Mouse (Mus musculus): ENCODE measurements around the gene Mesp1. TPM values are rescaled to one million over a fixed set of nuclear protein-coding genes. Genes with fewer than 3 reads are reported as not detected.

The Mesp1 gene
- polyA plus RNA-seq, 1 experiment from 2014 or later: not detected

DNA sequence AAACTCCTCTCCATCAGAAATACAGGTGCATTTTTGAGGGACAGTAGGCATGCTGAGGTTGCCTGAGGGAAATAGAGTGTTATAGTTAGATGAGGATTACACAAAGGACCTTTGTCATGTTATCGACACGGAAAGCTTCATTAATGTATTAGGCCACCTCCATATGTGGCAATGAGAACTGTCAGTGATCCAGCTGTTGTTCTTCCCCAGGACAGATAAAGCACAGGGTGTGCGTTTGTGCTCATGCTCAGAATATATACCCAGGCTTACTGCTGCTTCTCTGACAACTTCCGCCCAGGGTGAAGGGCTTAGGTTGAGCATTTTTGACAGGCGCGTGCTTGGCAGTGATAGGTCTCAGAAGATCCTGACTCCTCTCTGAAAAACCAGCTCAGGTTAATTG, 44.1 kb downstream of the Mesp1 start:
- no peaks in the 10 kb centered on the region for H3K36me3 ChIP-seq
- H3K4me2 ChIP-seq (replicated peaks): no peak overlapping the region
- no peak for ATAC-seq (ENCODE audit: low FRiP score, low read depth)
- no peak overlapping the region for H3K27ac ChIP-seq (replicated peaks)
- no peak overlapping the region for H3K9ac ChIP-seq (replicated peaks)
- H3K4me3 ChIP-seq: no peak overlapping the region
- 84% methylated on average over 6 of the region's 6 CpGs for WGBS
- no peaks in the 10 kb centered on the region for H3K27me3 ChIP-seq
- no peaks in the 10 kb centered on the region for H3K4me1 ChIP-seq
- no peaks in the 10 kb centered on the region for H3K9me3 ChIP-seq

- Histone ChIP-seq H3K9ac (replicated peaks) (no peak overlapping the region), H3K4me1 (peaks cover 4% of the 10 kb centered on the region; the same call in 1 of the 2 replicates), H3K4me3 (no peak overlapping the region), H3K27me3 (no peaks in the 10 kb centered on the region), H3K4me2 (replicated peaks) (no peak overlapping the region), H3K36me3 (no peaks in the 10 kb centered on the region), H3K27ac (replicated peaks) (no peak overlapping the region), H3K9me3 (no peaks in the 10 kb centered on the region)
- no peak for ATAC-seq (ENCODE audit: low FRiP score, low read depth)
- WGBS: 87% methylated on average over 6 of the region's 6 CpGs
Observed at GRCm38 (mm10) chr7:79747659-79748058, 45.9 kb downstream of the Mesp1 start.

GRCm38 (mm10) chr7:79744585-79744984, 49.0 kb downstream of the Mesp1 start:
- Histone ChIP-seq H3K9me3 (no peaks in the 10 kb centered on the region), H3K27me3 (no peaks in the 10 kb centered on the region), H3K9ac (replicated peaks) (no peak overlapping the region), H3K4me1 (peaks cover 4% of the 10 kb centered on the region; the same call in 1 of the 2 replicates), H3K36me3 (no peaks in the 10 kb centered on the region), H3K4me3 (no peak overlapping the region), H3K4me2 (replicated peaks) (no peak overlapping the region), H3K27ac (replicated peaks) (no peak overlapping the region)
- WGBS: 80% methylated on average over 5 of the region's 5 CpGs
- no peak for ATAC-seq (ENCODE audit: low FRiP score, low read depth)

DNA sequence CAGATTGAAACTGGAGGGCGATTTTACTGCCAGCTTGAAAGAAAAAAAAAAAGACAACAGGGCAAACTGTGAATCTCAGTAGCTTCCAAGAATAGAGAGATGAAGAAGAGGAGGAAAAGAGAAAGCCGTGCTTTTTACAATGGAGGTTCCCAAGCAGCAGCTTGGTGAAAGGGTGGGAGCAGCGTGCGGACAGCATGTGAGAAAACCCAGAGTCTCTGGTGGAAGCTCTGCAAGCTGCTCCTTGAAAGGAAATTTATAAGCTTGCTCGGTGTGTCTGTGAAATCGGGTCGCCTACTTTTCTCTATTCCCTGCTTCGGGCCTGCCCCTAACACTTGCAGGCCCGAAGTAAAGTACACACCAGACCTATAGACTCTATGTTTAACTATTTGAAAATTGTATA, 49.5 kb downstream of the Mesp1 start:
- Histone ChIP-seq H3K9me3 (no peaks in the 10 kb centered on the region), H3K36me3 (no peaks in the 10 kb centered on the region), H3K4me1 (peaks cover 4% of the 10 kb centered on the region; the same call in 1 of the 2 replicates), H3K4me3 (no peak overlapping the region), H3K4me2 (replicated peaks) (no peak overlapping the region), H3K27me3 (no peaks in the 10 kb centered on the region), H3K27ac (replicated peaks) (no peak overlapping the region), H3K9ac (replicated peaks) (no peak overlapping the region)
- WGBS: 91% methylated on average over 9 of the region's 9 CpGs
- no peak for ATAC-seq (ENCODE audit: low FRiP score, low read depth)

DNA sequence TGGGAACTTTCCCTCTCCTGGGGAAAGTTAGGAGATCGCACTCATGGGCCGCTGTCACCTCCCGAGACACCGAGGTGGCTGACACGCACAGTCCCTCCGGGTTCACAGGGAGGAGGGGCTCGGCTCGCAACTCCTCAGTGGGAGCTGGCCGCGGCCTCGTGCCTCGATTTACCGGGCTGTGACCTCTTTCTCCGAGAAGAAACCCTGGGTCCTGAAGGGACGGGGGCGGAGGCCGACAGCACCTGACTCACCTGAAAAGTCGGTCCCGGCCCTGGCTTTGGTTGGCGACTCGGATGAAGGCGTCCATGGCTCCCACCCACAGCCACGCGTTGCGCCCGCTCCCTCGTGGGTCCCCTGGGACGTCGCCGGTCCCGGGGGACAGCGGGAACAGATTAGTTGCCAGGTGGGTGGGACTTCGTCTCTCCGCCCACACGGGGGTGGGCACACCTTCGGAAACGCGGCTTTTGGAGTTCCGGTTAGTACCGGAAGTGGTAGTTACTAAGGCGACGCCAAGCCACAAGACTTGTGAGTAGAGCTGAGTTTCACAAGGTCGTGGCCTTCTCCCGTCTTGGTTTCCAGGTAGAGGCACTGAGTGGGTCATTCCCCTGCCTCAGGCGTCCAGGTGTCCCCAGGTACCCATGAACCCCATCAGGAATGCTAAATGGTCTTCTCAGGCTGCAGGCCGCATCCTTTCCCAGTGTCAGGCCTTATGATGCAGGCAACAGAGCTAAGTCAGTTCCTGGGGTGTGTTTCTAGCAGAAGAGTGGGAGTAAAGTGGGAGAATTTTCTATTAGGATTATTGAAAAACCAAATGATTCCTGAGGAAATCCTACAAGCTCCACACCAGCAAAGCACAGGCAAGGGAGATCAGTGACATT, 50.7 kb downstream of the Mesp1 start, which contains the start of the genes Pex11a and Wdr93:
Gene Pex11a, minus strand, starts transcription at position 473 of the 878 bp plus-strand sequence.
Gene Wdr93, plus strand, starts transcription at position 505 of the 878 bp plus-strand sequence.
- H3K4me3 ChIP-seq: peak within 1 kb of the TSS; percentile 64
- no peaks in the 10 kb centered on the region for H3K27me3 ChIP-seq
- ATAC-seq (ENCODE audit: low FRiP score, low read depth): peak; percentile 84
- peaks cover 4% of the 10 kb centered on the region; the same call in 1 of the 2 replicates for H3K4me1 ChIP-seq
- H3K9ac ChIP-seq (replicated peaks): peak within 1 kb of the TSS; percentile 54
- no peaks in the 10 kb centered on the region for H3K9me3 ChIP-seq
- H3K4me2 ChIP-seq (replicated peaks): peak within 1 kb of the TSS; percentile 91
- 2% methylated on average over 46 of the region's 46 CpGs for WGBS
- no peak within 1 kb of the TSS for H3K27ac ChIP-seq (replicated peaks)
- no peaks in the 10 kb centered on the region for H3K36me3 ChIP-seq

DNA sequence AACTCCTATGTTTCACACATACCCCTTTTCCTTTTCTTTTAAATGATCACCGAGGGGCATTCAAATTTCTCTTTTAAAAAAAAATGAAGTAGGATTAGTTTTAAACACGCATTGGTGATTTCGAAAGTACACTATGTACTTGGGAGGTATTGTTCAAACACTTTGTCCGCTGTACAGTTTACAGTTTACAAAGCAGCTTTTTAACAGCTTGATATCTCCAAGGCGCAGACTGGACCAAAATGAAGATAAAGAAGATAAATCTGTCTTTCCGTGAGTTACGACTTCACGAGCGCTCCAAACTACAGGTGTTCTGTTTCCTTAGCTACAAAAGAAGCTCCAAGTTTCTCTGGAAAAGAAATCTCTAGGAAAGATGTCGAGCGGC, 51.3 kb downstream of the Mesp1 start:
- peak overlapping the region; percentile 91 for H3K4me2 ChIP-seq (replicated peaks)
- no peak for ATAC-seq (ENCODE audit: low FRiP score, low read depth)
- WGBS: 27% methylated on average over 11 of the region's 11 CpGs
- H3K27me3 ChIP-seq: no peaks in the 10 kb centered on the region
- H3K9ac ChIP-seq (replicated peaks): peak overlapping the region; percentile 54
- H3K4me3 ChIP-seq: peak overlapping the region; percentile 64
- peaks cover under 1% of the 10 kb centered on the region; the same call in 1 of the 2 replicates for H3K36me3 ChIP-seq
- H3K27ac ChIP-seq (replicated peaks): no peak overlapping the region
- H3K9me3 ChIP-seq: no peaks in the 10 kb centered on the region
- H3K4me1 ChIP-seq: peaks cover 4% of the 10 kb centered on the region; the same call in 1 of the 2 replicates

Other genes starting within 250 kb of the Mesp1 start
- gene Rhcg, start 176.1 kb downstream of the Mesp1 start, polyA plus RNA-seq (2016; fragmentation: Nextera tagmentation; extraction: Ambion mirVana): 1.5 and 2.2 TPM in 2 replicates
- 14.4 and 15.0 TPM in 2 replicates for gene Ticrr, start 133.6 kb downstream of the Mesp1 start, polyA plus RNA-seq (2016; fragmentation: Nextera tagmentation; extraction: Ambion mirVana)
- 7.2 and 7.5 TPM in 2 replicates for gene Kif7, start 78.1 kb downstream of the Mesp1 start, polyA plus RNA-seq (2016; fragmentation: Nextera tagmentation; extraction: Ambion mirVana)
- gene Plin1, start 60.9 kb downstream of the Mesp1 start, polyA plus RNA-seq (2016; fragmentation: Nextera tagmentation; extraction: Ambion mirVana): not detected in 2 replicates
- gene Pex11a, start 50.7 kb downstream of the Mesp1 start, polyA plus RNA-seq (2016; fragmentation: Nextera tagmentation; extraction: Ambion mirVana): 8.1 and 8.8 TPM in 2 replicates
- 0.13 and 0.34 TPM in 2 replicates for gene Wdr93, start 50.6 kb downstream of the Mesp1 start, polyA plus RNA-seq (2016; fragmentation: Nextera tagmentation; extraction: Ambion mirVana)
- 0.20 and 0.46 TPM in 2 replicates for gene Mesp2, start 16.9 kb upstream of the Mesp1 start, polyA plus RNA-seq (2016; fragmentation: Nextera tagmentation; extraction: Ambion mirVana)
- 2.0 and 2.3 TPM in 2 replicates for gene Anpep, start 67.3 kb upstream of the Mesp1 start, polyA plus RNA-seq (2016; fragmentation: Nextera tagmentation; extraction: Ambion mirVana)
- 55.3 and 55.5 TPM in 2 replicates for gene Ap3s2, start 126.9 kb upstream of the Mesp1 start, polyA plus RNA-seq (2016; fragmentation: Nextera tagmentation; extraction: Ambion mirVana)
- gene Arpin, start 141.6 kb upstream of the Mesp1 start, polyA plus RNA-seq (2016; fragmentation: Nextera tagmentation; extraction: Ambion mirVana): 19.2 and 21.0 TPM in 2 replicates
- gene Zfp710, start 231.0 kb upstream of the Mesp1 start, polyA plus RNA-seq (2016; fragmentation: Nextera tagmentation; extraction: Ambion mirVana): 31.1 and 32.8 TPM in 2 replicates

All from midbrain, embryonic 12.5 days (tissue).